Mouse (Mus musculus) G1E (cell line): ENCODE data around the gene Fam25c.

ENCODE experiments used
- CTCF ChIP-seq: IDR thresholded peaks from 2 replicates; pipeline ENCODE4 v1.5.1; 2012; ENCODE audit warnings: low read depth, low read length, inconsistent platforms, mixed read lengths
- GATA1 ChIP-seq: IDR thresholded peaks from 2 replicates; pipeline ENCODE4 v1.6.1; 2012; ENCODE audit warnings: borderline replicate concordance, low read length, inconsistent platforms, mixed read lengths
- POLR2AphosphoS5 ChIP-seq: IDR thresholded peaks from 2 replicates; pipeline ENCODE4 v1.6.1; 2012; ENCODE audit warnings: low read depth, low read length, inconsistent platforms; ENCODE audit not compliant: insufficient replicate concordance

DNA sequence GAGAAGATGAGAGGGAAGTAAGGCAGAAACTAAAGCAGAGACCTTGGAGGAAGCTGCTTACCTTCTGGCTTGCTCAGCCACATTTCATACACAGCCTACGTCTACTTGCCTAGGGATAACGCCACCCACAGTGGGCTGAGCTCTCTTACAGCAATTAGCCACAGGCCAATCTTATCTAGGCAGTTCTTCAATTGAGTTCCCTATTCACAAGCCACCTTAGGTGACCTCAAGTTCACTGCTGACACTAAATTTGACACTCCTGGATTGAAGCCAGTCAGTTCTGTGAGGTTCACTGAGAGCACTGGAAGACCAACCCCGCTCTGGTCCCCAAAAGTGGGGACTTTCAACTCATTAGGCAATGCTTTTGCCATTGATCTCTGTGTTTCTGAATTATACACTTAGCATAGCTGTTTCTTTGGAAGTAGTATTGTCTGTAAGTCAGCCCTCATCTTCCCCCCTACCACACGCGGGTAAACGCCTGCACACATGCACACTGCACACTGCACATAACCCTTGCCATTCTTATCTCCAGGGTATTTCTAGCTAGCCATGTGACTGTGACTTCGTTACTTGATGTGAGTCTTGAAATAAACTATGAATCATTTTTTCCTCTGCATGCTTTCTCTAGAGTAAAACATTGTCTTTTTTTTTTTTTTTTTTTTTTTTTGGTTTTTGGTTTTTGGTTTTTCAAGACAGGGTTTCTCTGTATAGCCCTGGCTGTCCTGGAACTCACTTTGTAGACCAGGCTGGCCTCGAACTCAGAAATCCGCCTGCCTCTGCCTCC, 27.9 kb upstream of the Fam25c start:
- TF ChIP-seq GATA1: no peak
- no peak for TF ChIP-seq CTCF
- no peak for TF ChIP-seq POLR2AphosphoS5
